Mouse (Mus musculus) hindbrain, embryonic 11.5 days (tissue): ENCODE measurements around the gene Fdxr. TPM values are rescaled to one million over a fixed set of nuclear protein-coding genes. Genes with fewer than 3 reads are reported as not detected.

Experiments
- ATAC-seq: fragments of 200-750 bp; cut with Nextera tagmentation; 2 replicates; pipeline ENCODE4 v1.8.0; 2017; ENCODE audit warnings: mild to moderate bottlenecking, moderate TSS enrichment, moderate library complexity; ENCODE audit not compliant: low FRiP score
- DNase-seq: peaks from one replicate; pipeline ENCODE4 v3.0.0-alpha.2; 2015; ENCODE audit warnings: low spot score
- H3K27ac ChIP-seq: fragments of 300-500 bp; sonication (generic); 2 replicates; pipeline ENCODE4 v1.5.1; 2014; ENCODE audit warnings: mild to moderate bottlenecking, low read depth, low read length
- H3K27me3 ChIP-seq: fragments of 300-500 bp; sonication (generic); 2 replicates; pipeline ENCODE4 v1.6.1; 2014; ENCODE audit warnings: mild to moderate bottlenecking, low read length, moderate library complexity, mixed read lengths; ENCODE audit not compliant: control insufficient read depth, insufficient read depth
- H3K36me3 ChIP-seq: fragments of 300-500 bp; sonication (generic); 2 replicates; pipeline ENCODE4 v1.6.1; 2014; ENCODE audit warnings: mild to moderate bottlenecking, low read length, moderate library complexity, mixed read lengths; ENCODE audit not compliant: control insufficient read depth, insufficient read depth
- H3K4me1 ChIP-seq: fragments of 300-500 bp; sonication (generic); replicated peaks from 2 replicates; pipeline ENCODE4 v1.6.1; 2014; ENCODE audit warnings: low read length, mixed read lengths; ENCODE audit not compliant: control insufficient read depth, insufficient read depth
- H3K4me2 ChIP-seq: fragments of 300-500 bp; sonication (generic); replicated peaks from 2 replicates; pipeline ENCODE4 v1.6.1; 2014; ENCODE audit warnings: mild to moderate bottlenecking, low read depth, low read length
- H3K4me3 ChIP-seq: fragments of 300-500 bp; sonication (generic); 2 replicates; pipeline ENCODE4 v1.5.1; 2014; ENCODE audit warnings: low read depth, low read length
- H3K9ac ChIP-seq: fragments of 300-500 bp; sonication (generic); 2 replicates; pipeline ENCODE4 v1.6.1; 2014; ENCODE audit warnings: low read depth, low read length
- H3K9me3 ChIP-seq: fragments of 300-500 bp; sonication (generic); 2 replicates; pipeline ENCODE4 v1.6.1; 2016; ENCODE audit warnings: low read length; ENCODE audit not compliant: control insufficient read depth
- WGBS: fragments of 180-500 bp; shearing (Covaris S2); extraction: QIAGEN DNeasy Blood & Tissue Kit; methylation state at CpG from one replicate; pipeline ENCODE4 v1.1.7; 2014; 5-methylcytosine and 5-hydroxymethylcytosine counted together
- polyA plus RNA-seq: library from polyadenylated mRNA; unstranded; fragments of >200 nt; fragmentation: Nextera tagmentation; extraction: Ambion mirVana; gene quantifications from 2 replicates; pipeline ENCODE4 v1.2.1, GENCODE M21; 2014

Fdxr gene
- polyA plus RNA-seq, 1 experiment from 2014 or later, result 14.9 TPM

GRCm38 (mm10) chr11:115231168-115231915 is 45.5 kb downstream of the Fdxr start:
- Histone ChIP-seq H3K4me1 (peaks cover 40% of the 10 kb centered on the region), H3K9ac (no peak overlapping the region; the same call in 1 of the 2 replicates), H3K27me3 (no peaks in the 10 kb centered on the region), H3K27ac (no peak overlapping the region), H3K9me3 (no peaks in the 10 kb centered on the region), H3K4me3 (no peak overlapping the region), H3K36me3 (no peaks in the 10 kb centered on the region), H3K4me2 (no peak overlapping the region)
- DNase-seq, result no peak
- 53% methylated on average over 14 of the region's 14 CpGs for WGBS
- no peak for ATAC-seq

DNA sequence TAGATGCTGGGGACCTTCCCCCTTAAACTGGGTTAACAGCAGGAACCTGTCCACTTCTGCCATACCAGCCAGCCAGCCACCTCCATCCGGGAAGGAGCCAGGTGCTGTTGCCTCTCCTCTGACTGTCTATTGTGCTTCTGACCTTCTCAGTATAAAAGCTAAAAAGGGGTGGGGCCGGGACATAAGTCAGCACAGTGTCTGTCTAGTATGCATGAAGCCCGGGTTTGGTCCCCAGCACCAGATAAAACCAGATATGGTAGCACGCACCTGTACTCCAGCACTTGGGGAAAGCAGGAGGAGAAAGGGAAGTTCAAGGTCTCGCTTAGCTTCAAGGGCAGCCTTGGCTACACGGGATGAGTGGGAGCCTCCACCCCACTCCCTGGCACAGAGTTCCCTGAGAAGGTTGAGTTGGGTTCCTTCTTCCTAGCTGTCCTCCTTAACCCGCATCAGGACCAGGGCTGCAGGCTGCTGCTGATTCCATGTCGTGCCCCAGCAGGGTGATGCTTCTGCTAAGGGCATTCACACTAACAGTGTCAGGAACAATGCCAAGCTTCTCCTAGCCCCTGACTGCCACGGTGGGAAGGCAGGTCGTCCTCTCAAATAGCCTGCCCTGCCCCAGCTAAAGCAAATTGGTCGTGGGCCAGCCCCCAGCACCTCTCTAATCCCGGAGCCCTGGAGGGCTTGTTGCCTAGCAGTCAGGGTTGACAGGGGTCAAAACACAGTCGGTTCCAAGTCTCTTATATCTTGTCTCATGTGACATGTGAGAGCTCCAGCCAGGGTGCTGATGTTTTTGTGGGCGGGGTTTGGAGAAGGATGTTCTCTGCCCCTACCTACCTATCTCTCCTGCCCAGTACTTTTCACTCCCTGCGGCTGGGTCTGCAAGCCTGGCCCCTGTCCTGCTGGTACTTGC is 47.6 kb downstream of the Fdxr start:
- Histone ChIP-seq H3K9me3 (no peaks in the 10 kb centered on the region), H3K4me3 (no peak overlapping the region), H3K4me1 (peaks cover 36% of the 10 kb centered on the region), H3K27ac (no peak overlapping the region), H3K9ac (no peak overlapping the region), H3K36me3 (no peaks in the 10 kb centered on the region), H3K4me2 (no peak overlapping the region), H3K27me3 (no peaks in the 10 kb centered on the region)
- DNase-seq (no peak), ATAC-seq (no peak)
- WGBS, result 54% methylated on average over 15 of the region's 15 CpGs

- H3K9me3 ChIP-seq, result no peaks in the 10 kb centered on the region
- no peak overlapping the region for H3K4me3 ChIP-seq
- ATAC-seq (no peak), DNase-seq (no peak)
- H3K27me3 ChIP-seq, result no peaks in the 10 kb centered on the region
- no peak overlapping the region for H3K27ac ChIP-seq
- peaks cover 29% of the 10 kb centered on the region for H3K4me1 ChIP-seq
- H3K4me2 ChIP-seq, result no peak overlapping the region
- H3K36me3 ChIP-seq, result no peaks in the 10 kb centered on the region
- H3K9ac ChIP-seq, result no peak overlapping the region
- 72% methylated on average over 7 of the region's 7 CpGs for WGBS
Observed at GRCm38 (mm10) chr11:115228430-115228829, 48.4 kb downstream of the Fdxr start.

DNA sequence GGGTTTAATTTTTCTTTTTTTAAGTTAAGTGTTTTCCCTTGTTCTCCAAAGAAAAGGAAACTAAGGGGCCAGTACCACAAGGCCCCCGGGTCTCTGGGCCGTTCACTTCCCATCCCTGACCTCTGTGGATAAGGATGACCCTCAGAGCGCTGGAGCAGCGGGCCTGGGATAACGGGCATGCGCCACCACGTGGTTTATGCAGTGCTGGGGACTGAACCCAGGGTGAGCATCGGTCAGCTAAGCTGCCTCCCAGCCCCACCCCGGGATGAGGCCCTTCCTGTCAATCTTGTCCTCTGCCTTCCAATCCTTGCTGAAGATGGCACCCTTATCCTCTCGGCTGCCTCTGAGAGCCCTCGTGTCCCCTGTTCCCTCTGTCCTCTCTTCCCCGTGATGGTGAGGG is 49.2 kb downstream of the Fdxr start:
- ATAC-seq, result no peak

DNA sequence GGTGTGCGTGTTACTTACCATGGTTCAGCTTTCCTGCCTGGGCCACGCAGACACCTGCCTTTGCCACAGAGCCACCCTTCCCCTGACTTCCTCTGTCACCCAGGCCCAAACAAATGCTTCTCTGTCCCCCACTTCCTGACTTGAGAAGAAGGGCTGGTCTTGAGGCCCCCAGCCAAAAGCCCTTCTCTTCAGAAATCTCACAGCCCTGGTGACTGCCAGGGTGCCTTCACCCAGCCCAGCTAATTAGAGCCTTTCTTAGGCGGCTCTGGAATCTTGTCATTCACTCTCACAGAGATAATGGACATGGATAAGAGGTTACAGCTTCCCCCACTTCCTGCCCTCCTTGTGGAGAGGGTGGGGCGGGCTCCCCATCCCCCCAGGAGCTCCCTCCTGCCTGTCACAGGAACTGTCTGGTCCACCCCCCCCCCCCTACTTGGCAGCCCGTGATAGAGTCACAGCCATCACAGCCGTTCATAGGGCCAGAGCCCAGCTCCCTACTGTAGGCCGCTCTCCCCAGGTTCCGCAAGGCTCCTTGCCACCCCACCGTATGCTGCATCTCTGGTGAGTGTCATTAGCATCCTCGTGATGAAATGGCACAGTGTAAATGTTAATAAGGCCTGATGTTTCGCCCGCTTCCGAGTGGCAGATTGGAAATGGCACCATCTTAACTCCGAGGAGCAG is 49.9 kb downstream of the Fdxr start:
- WGBS, result 51% methylated on average over 14 of the region's 14 CpGs
- Histone ChIP-seq H3K4me3 (no peak overlapping the region), H3K27ac (peak overlapping the region; percentile 7; the same call in 1 of the 2 replicates), H3K4me2 (no peak overlapping the region), H3K4me1 (peaks cover 26% of the 10 kb centered on the region), H3K9me3 (no peaks in the 10 kb centered on the region), H3K9ac (no peak overlapping the region), H3K27me3 (no peaks in the 10 kb centered on the region), H3K36me3 (no peaks in the 10 kb centered on the region)
- no peak; the same call in 1 of the 2 replicates for ATAC-seq
- no peak for DNase-seq

More for the DNA sequence above, 49.2 kb downstream of the Fdxr start:
- no peak overlapping the region for H3K4me3 ChIP-seq
- H3K36me3 ChIP-seq, result no peaks in the 10 kb centered on the region
- peaks cover 28% of the 10 kb centered on the region for H3K4me1 ChIP-seq
- no peak overlapping the region for H3K27ac ChIP-seq
- no peak for DNase-seq
- H3K9ac ChIP-seq, result no peak overlapping the region
- H3K4me2 ChIP-seq, result no peak overlapping the region
- no peaks in the 10 kb centered on the region for H3K27me3 ChIP-seq
- H3K9me3 ChIP-seq, result no peaks in the 10 kb centered on the region
- WGBS, result 26% methylated on average over 10 of the region's 12 CpGs

- no peaks in the 10 kb centered on the region for H3K9me3 ChIP-seq
- DNase-seq (no peak), ATAC-seq (no peak)
- H3K36me3 ChIP-seq, result no peaks in the 10 kb centered on the region
- no peaks in the 10 kb centered on the region for H3K27me3 ChIP-seq
- no peak overlapping the region for H3K4me3 ChIP-seq
- no peak overlapping the region for H3K27ac ChIP-seq
- 61% methylated on average over 6 of the region's 6 CpGs for WGBS
- H3K4me2 ChIP-seq, result no peak overlapping the region
- H3K4me1 ChIP-seq, result peaks cover 20% of the 10 kb centered on the region
- no peak overlapping the region for H3K9ac ChIP-seq
Observed at GRCm38 (mm10) chr11:115225301-115225700, 51.5 kb downstream of the Fdxr start.

GRCm38 (mm10) chr11:115224889-115225288 is 52.0 kb downstream of the Fdxr start:
- no peak overlapping the region for H3K27ac ChIP-seq
- no peaks in the 10 kb centered on the region for H3K36me3 ChIP-seq
- no peaks in the 10 kb centered on the region for H3K9me3 ChIP-seq
- no peaks in the 10 kb centered on the region for H3K27me3 ChIP-seq
- no peak overlapping the region for H3K4me3 ChIP-seq
- H3K4me2 ChIP-seq, result no peak overlapping the region
- H3K9ac ChIP-seq, result no peak overlapping the region
- ATAC-seq, result no peak
- peaks cover 20% of the 10 kb centered on the region for H3K4me1 ChIP-seq
- peak; percentile 87 for DNase-seq
- WGBS, result 41% methylated on average over 8 of the region's 8 CpGs

DNA sequence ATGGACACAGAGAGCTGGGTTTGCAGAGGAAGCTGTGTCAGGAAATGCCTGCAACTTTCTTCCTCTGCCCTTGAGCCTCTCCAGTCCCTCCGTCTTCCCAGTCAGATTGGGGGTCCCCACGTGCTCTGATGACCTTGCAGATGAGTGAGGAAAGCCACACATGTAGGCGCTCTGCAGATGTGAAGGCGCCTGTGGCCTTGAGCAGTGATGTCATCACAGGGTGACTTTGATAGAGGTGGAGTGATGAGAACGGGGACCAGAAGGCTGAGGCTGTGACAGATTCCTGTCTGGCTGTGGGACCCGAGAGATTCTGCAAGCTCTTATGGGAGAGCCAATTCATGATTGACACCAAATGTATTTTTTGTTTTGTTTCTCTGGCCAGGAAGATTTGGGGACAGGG is 53.0 kb downstream of the Fdxr start:
- WGBS, result 70% methylated on average over 6 of the region's 6 CpGs
- Histone ChIP-seq H3K9ac (no peak overlapping the region), H3K9me3 (no peaks in the 10 kb centered on the region), H3K27me3 (no peaks in the 10 kb centered on the region), H3K4me1 (peaks cover 20% of the 10 kb centered on the region), H3K4me3 (no peak overlapping the region), H3K27ac (no peak overlapping the region), H3K36me3 (no peaks in the 10 kb centered on the region), H3K4me2 (no peak overlapping the region)
- no peak for DNase-seq
- ATAC-seq, result no peak
